In genomic region chr3:41742278-41742934, GRCm38 (mm10) we compare ENCODE assay signal across 8 mouse cellular contexts. TPM values are rescaled to one million over a fixed set of nuclear protein-coding genes. Genes with fewer than 3 reads are reported as not detected.
DNase-seq lines count a peak whose midpoint lies in the region; ATAC-seq lines count a peak whose summit lies in the region.

TSS of gene Sclt1 (minus strand) at chr3:41742514.
TSS of gene D3Ertd751e (plus strand) at chr3:41742611.

- intact Hi-C loops in gastrocnemius, postnatal 14 days (cut with DNase I; ENCODE audit: low total_unique reads), result loop anchor here (5.0 kb wide), 1 partner anchor 560 kb away; no protein-coding TSS in a partner anchor
- intact Hi-C loops in left cerebral cortex, postnatal 10 days (cut with DNase I), result no loop called here

- ATAC-seq in inflammation-experienced regulatory T-cells, adult 6 months, result peak; percentile 97
- peak; percentile 99 for ATAC-seq in megakaryocyte-erythroid progenitor cell, adult 5-6 weeks (replicated peaks; ENCODE audit: low FRiP score, low TSS enrichment, poor library complexity, severe bottlenecking)

- peak; percentile 98 to 99 for DNase-seq in adrenal gland, adult (ENCODE audit: inconsistent age in 2 of 2, low spot score in 1 of 2)
- DNase-seq in embryo, embryonic 10.5 days (ENCODE audit: low spot score), result peak; percentile 97
- DNase-seq in gastrocnemius, postnatal 14 days, result peak; percentile 97
- peak; percentile 98 for DNase-seq in left cerebral cortex, postnatal 10 days (ENCODE audit: extremely low spot score in 1 of 2, low spot score in 2 of 2)
- DNase-seq in right cerebral cortex, postnatal 25 days, result peak; percentile 99
- peak; percentile 94 to 97 for DNase-seq in urinary bladder, postnatal 4 days (ENCODE audit: low spot score in 2 of 2)

RNA-seq across cellular contexts. Expression of gene Sclt1, which starts in this region (rescaled TPM):
- total RNA-seq in gastrocnemius, postnatal 14 days (2021), result 1 to 10 TPM; 4.1 to 4.3 TPM
- polyA plus RNA-seq in inflammation-experienced regulatory T-cells, adult 6 months (2017; shearing (Covaris generic)), result 1 to 10 TPM; 3.0 to 6.8 (median 5.2) TPM
- 10 to 100 TPM; 14.8 to 15.3 TPM for total RNA-seq in left cerebral cortex, postnatal 10 days (2021)
- 15.5 and 18.2 TPM in 2 replicates for total RNA-seq in megakaryocyte-erythroid progenitor cell, adult 5-6 weeks (2014; fragmentation: Nextera tagmentation)
- total RNA-seq in megakaryocyte-erythroid progenitor cell, adult 5-6 weeks (2017), result 16.2 and 22.0 TPM in 2 replicates

RNA-seq across cellular contexts. Expression of gene D3Ertd751e, which starts in this region (rescaled TPM):
- total RNA-seq in gastrocnemius, postnatal 14 days (2021), result 1 to 10 TPM; 2.0 to 2.3 TPM
- 10 to 100 TPM; 24.3 to 32.3 (median 28.0) TPM for polyA plus RNA-seq in inflammation-experienced regulatory T-cells, adult 6 months (2017; shearing (Covaris generic))
- total RNA-seq in left cerebral cortex, postnatal 10 days (2021), result 1 to 10 TPM; 5.4 to 6.7 TPM
- total RNA-seq in megakaryocyte-erythroid progenitor cell, adult 5-6 weeks (2014; fragmentation: Nextera tagmentation), result 4.3 and 14.7 TPM in 2 replicates
- total RNA-seq in megakaryocyte-erythroid progenitor cell, adult 5-6 weeks (2017), result 17.4 and 19.8 TPM in 2 replicates

Comparison
In these comparisons a context has a peak if more than half of its experiments do, and no peak if none do; other contexts are left out.
1. Peak in every context shown above with its lines: DNase-seq and ATAC-seq.